ENCODE assay signal across 15 mouse cellular contexts in the genomic region with DNA sequence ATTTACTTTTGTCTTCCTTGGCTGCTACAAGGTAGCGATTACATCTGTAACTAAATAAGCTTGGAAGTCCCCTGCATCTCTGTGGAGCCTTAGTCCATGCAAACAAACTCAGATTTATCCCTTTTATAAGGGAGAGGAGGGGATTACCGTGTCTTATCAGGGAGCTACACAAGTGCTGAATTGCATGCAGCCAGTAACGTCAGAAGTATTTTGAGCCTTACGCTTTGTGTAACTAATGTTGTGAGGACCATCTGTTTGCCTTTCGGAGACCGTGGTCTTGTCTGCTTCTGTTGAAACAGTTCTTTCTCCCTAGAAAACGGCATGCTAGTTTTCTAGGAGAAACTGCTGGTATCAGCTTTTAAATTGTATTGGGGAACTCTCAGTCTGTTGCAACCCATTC. TPM values are rescaled to one million over a fixed set of nuclear protein-coding genes. Genes with fewer than 3 reads are reported as not detected.
"Had no signal": no experiment of that assay in that cellular context is flagged by ENCODE, and none has a peak within 500 bp of the region (broad histone marks: within the 10 kb centered on the region; RNA-seq: fewer than 3 reads in every experiment).

No protein-coding gene starts in this region.

- H3K4me3 ChIP-seq: limb, embryonic 15.5 days; liver, embryonic 12.5 days; myocyte; neural tube, embryonic 15.5 days; stomach, embryonic 15.5 days had no signal

- H3K4me1 ChIP-seq: limb, embryonic 15.5 days; liver, embryonic 12.5 days; neural tube, embryonic 15.5 days; stomach, embryonic 15.5 days had no signal

- H3K27ac ChIP-seq: kidney, postnatal 0 days; limb, embryonic 15.5 days; liver, embryonic 12.5 days; neural tube, embryonic 15.5 days; stomach, embryonic 15.5 days had no signal

- H3K9ac ChIP-seq: limb, embryonic 15.5 days; liver, embryonic 12.5 days; lung, embryonic 14.5 days; neural tube, embryonic 15.5 days; stomach, embryonic 15.5 days had no signal

- H3K4me2 ChIP-seq: limb, embryonic 15.5 days; liver, embryonic 12.5 days; lung, embryonic 14.5 days; neural tube, embryonic 15.5 days; stomach, embryonic 15.5 days had no signal

- H3K27me3 ChIP-seq: limb, embryonic 15.5 days; liver, embryonic 12.5 days; neural tube, embryonic 15.5 days; stomach, embryonic 15.5 days had no signal

- H3K36me3 ChIP-seq: limb, embryonic 15.5 days; liver, embryonic 12.5 days; neural tube, embryonic 15.5 days; stomach, embryonic 15.5 days had no signal

- H3K9me3 ChIP-seq: limb, embryonic 15.5 days; liver, embryonic 12.5 days; neural tube, embryonic 15.5 days; stomach, embryonic 15.5 days had no signal

- ATAC-seq: liver, embryonic 12.5 days had no signal

- DNase-seq: kidney, adult 11 months; kidney, adult 9 months; kidney, postnatal 36 days; lung, embryonic 14.5 days; lung, postnatal 10 days; lung, postnatal 4 days; right cerebral cortex, adult 18-20 months; thymus, postnatal 36 days had no signal

RNA-seq across cellular contexts. Expression of a gene that starts 58.0 kb away (rescaled TPM):
- polyA plus RNA-seq: liver, embryonic 12.5 days; liver, embryonic 16.5 days; lung, embryonic 14.5 days; myocyte had no signal
